Mouse (Mus musculus): ENCODE measurements around the gene Gstt1.
A peak's percentile ranks its signal among the peaks of the same experiment; 100 is the strongest.
"Not testable (repeated sequence)": the region's sequence is repeated elsewhere in the genome, so short reads cannot be mapped to it uniquely, and the experiment has no call there.

Gstt1 gene

GRCm38 (mm10) chr10:75797619-75798175 is 687 bp downstream of the Gstt1 start:
- DNase-seq: peak; percentile 61 to 64

GRCm38 (mm10) chr10:75796731-75797516 is 1.5 kb downstream of the Gstt1 start:
- peak in 1 of 2 experiments; percentile 25 for DNase-seq

GRCm38 (mm10) chr10:75794880-75795279 is 3.5 kb downstream of the Gstt1 start:
- DNase-seq: peak; percentile 73 to 86

- no peak for DNase-seq
Measured at GRCm38 (mm10) chr10:75790773-75791172, 7.6 kb downstream of the Gstt1 start.

- peak; percentile 81 to 85 for DNase-seq
Measured at GRCm38 (mm10) chr10:75789841-75790240, 8.5 kb downstream of the Gstt1 start.

- DNase-seq: no peak
Measured at GRCm38 (mm10) chr10:75789081-75789735, 9.2 kb downstream of the Gstt1 start.

GRCm38 (mm10) chr10:75788277-75788676 is 10.1 kb downstream of the Gstt1 start:
- no peak for DNase-seq

- DNase-seq: no peak
Measured at GRCm38 (mm10) chr10:75785442-75785841, 12.9 kb downstream of the Gstt1 start.

GRCm38 (mm10) chr10:75780769-75781578 is 17.4 kb downstream of the Gstt1 start, which contains the start of the genes Gm20441 and Gstt3:
Gene Gm20441 (minus strand): TSS chr10:75780954.
Gene Gstt3 (minus strand): TSS chr10:75781414.
- peak; percentile 91 to 93 for DNase-seq

- peak; percentile 69 to 80 for DNase-seq
Measured at GRCm38 (mm10) chr10:75779206-75780174, 18.9 kb downstream of the Gstt1 start.

GRCm38 (mm10) chr10:75777885-75778284 is 20.5 kb downstream of the Gstt1 start:
- DNase-seq: no peak

GRCm38 (mm10) chr10:75776562-75776961 is 21.8 kb downstream of the Gstt1 start:
- DNase-seq: no peak

- no peak for DNase-seq
Measured at GRCm38 (mm10) chr10:75774587-75774986, 23.8 kb downstream of the Gstt1 start.

GRCm38 (mm10) chr10:75774102-75774501 is 24.3 kb downstream of the Gstt1 start:
- no peak for DNase-seq

GRCm38 (mm10) chr10:75772795-75773664 is 25.4 kb downstream of the Gstt1 start, which contains the start of gene Ddt:
Gene Ddt (minus strand): TSS chr10:75773414.
- peak; percentile 93 to 95 for DNase-seq

GRCm38 (mm10) chr10:75767756-75768155 is 30.6 kb downstream of the Gstt1 start:
- not testable (repeated sequence) for DNase-seq

- peak; percentile 70 to 76 for DNase-seq
Measured at GRCm38 (mm10) chr10:75766856-75767255, 31.5 kb downstream of the Gstt1 start.

- peak; percentile 60 to 79 for DNase-seq
Measured at GRCm38 (mm10) chr10:75764519-75765473, 33.6 kb downstream of the Gstt1 start.
